Mouse (Mus musculus) liver, embryonic 12.5 days (tissue): ENCODE results near the gene Gkn3. TPM values are rescaled to one million over a fixed set of nuclear protein-coding genes. Genes with fewer than 3 reads are reported as not detected.

Experiments used
- ATAC-seq: fragments of 200-750 bp; cut with Nextera tagmentation; 2 replicates; pipeline ENCODE4 v1.8.0; 2017; ENCODE audit warnings: moderate number of reproducible peaks, mild to moderate bottlenecking, moderate library complexity
- H3K27ac ChIP-seq: fragments of 300-500 bp; sonication (generic); 2 replicates; pipeline ENCODE4 v1.5.1; 2016; ENCODE audit warnings: mild to moderate bottlenecking
- H3K27me3 ChIP-seq: fragments of 300-500 bp; sonication (generic); replicated peaks from 2 replicates; pipeline ENCODE4 v1.6.1; 2016; ENCODE audit warnings: mild to moderate bottlenecking, moderate library complexity
- H3K36me3 ChIP-seq: fragments of 300-500 bp; sonication (generic); 2 replicates; pipeline ENCODE4 v1.6.1; 2016; ENCODE audit warnings: mild to moderate bottlenecking, moderate library complexity
- H3K4me1 ChIP-seq: fragments of 300-500 bp; sonication (generic); 2 replicates; pipeline ENCODE4 v1.6.1; 2016
- H3K4me2 ChIP-seq: fragments of 300-500 bp; sonication (generic); 2 replicates; pipeline ENCODE4 v1.6.1; 2016; ENCODE audit warnings: mild to moderate bottlenecking, moderate library complexity
- H3K4me3 ChIP-seq: fragments of 300-500 bp; sonication (generic); 2 replicates; pipeline ENCODE4 v1.5.1; 2016; ENCODE audit warnings: mild to moderate bottlenecking, moderate library complexity
- H3K9ac ChIP-seq: fragments of 300-500 bp; sonication (generic); 2 replicates; pipeline ENCODE4 v1.6.1; 2016; ENCODE audit warnings: mild to moderate bottlenecking, moderate library complexity
- H3K9me3 ChIP-seq: fragments of 300-500 bp; sonication (generic); replicated peaks from 2 replicates; pipeline ENCODE4 v1.6.1; 2016; ENCODE audit warnings: mild to moderate bottlenecking, moderate library complexity
- WGBS: fragments of 180-500 bp; shearing (Covaris S2); methylation state at CpG from one replicate; pipeline ENCODE4 v1.1.7; 2016; ENCODE audit not compliant: insufficient replicate concordance; 5-methylcytosine and 5-hydroxymethylcytosine counted together
- polyA plus RNA-seq: library from polyadenylated mRNA; unstranded; fragments of >200 nt; fragmentation: Nextera tagmentation; extraction: Ambion mirVana; gene quantifications from 2 replicates; pipeline ENCODE4 v1.2.1, GENCODE M21; 2016

The Gkn3 gene
- polyA plus RNA-seq, 1 experiment from 2014 or later: not detected

DNA sequence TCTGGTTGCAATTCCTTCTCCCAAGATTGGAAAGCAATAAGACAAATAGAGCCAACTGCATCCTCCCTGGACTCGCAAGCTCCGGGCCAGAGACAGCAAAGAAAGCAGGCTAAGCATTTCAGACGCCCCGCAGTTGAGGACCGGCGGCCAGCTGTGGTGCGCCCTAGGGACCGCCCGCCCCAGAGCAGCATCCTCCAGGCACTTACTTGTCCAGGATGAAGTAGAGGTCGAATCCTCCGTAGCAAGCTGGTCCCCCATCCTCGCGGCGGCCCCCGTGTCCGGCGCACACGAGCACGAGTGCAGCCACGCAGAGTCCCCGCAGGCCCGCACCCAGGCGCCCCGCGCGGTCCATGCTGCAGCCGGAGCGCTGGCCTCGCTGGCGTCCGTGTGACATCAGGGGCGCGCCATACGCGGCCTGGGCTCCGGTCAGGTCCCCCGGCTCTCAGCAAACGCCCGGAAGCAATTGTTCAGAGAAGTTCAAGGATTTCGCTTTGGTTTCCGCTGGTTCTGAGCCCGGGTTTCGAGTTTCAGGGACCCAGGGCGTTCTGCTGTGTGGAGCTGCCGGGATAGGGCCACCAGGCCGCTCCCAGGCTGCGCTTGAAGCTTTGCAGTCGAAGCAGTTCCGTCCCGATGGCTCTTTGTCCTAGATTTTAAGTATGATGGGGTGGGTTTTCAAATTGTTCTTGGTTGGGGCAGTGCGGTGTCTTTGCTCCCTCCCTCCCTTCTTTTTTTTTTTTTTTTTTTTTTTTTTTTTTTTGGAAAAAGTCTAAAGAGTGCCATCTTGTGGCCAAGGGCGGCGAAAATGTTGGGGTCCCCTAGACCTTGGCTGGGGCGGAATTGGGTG lies 53.4 kb downstream of the Gkn3 start, which contains the start of gene Antxr1:
Gene Antxr1 (minus strand): TSS at position 731 of the 844 bp plus-strand sequence.
- 2% methylated on average over 54 of the region's 54 CpGs for WGBS
- H3K9ac ChIP-seq: peak within 1 kb of the TSS; percentile 49

DNA sequence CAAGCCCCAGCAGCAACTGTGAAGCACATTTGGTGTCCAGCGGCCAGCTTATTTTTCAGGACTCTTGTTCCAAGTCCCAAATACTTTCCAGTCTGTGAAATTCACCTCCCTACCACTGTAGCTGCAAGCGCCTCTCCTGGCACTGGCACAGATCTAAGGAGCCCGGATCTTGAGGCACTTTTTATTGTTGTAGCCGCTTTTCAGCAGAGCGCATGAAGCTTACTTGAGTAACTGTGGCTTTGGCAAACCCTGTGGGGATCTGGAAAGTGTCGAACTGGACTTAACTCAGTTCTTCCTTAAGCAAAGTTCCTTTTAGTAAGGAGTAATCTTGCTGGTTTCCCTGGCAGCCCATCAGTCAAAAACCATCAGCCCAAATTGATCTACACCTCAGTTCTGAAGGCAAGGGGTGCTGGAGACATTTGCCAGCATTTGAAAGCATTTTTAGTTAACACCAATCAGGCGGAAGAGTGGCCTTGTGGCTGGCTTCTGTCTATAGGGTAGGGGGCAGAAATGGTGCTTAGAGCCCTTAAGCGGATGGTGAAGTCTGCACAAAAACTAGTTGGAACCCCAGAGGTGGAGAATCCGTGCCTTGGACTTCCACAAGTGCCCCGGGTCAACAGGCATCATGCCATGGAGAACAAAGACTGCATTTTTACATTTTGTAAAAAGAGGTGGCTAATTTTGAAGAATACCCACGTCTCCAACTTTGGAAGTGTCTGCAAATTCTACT lies 54.2 kb downstream of the Gkn3 start:
- H3K9ac ChIP-seq: 0 out of 2 replicates have a peak overlapping the region, but pooled peaks have one; percentile 49
- WGBS: 25% methylated on average over 11 of the region's 11 CpGs
- peaks cover 45% of the 10 kb centered on the region for H3K27me3 ChIP-seq
- H3K4me2 ChIP-seq: peak overlapping the region; percentile 67
- H3K36me3 ChIP-seq: no peaks in the 10 kb centered on the region
- H3K27ac ChIP-seq: no peak overlapping the region
- peak overlapping the region; percentile 56 for H3K4me3 ChIP-seq
- no peaks in the 10 kb centered on the region for H3K4me1 ChIP-seq
- no peaks in the 10 kb centered on the region for H3K9me3 ChIP-seq
- ATAC-seq: no peak

More for the DNA sequence above, 53.4 kb downstream of the Gkn3 start, which contains the start of gene Antxr1:
- no peaks in the 10 kb centered on the region for H3K4me1 ChIP-seq
- H3K4me2 ChIP-seq: peak within 1 kb of the TSS; percentile 67
- ATAC-seq: no peak
- H3K4me3 ChIP-seq: peak within 1 kb of the TSS; percentile 56
- peaks cover 45% of the 10 kb centered on the region for H3K27me3 ChIP-seq
- H3K9me3 ChIP-seq: no peaks in the 10 kb centered on the region
- no peaks in the 10 kb centered on the region for H3K36me3 ChIP-seq
- H3K27ac ChIP-seq: peak within 1 kb of the TSS; percentile 42

Other genes starting within 250 kb of the Gkn3 start
- gene Antxr1, start 53.1 kb downstream of the Gkn3 start, polyA plus RNA-seq: 0.64 and 0.93 TPM in 2 replicates
- not detected in 2 replicates for gene Gkn1, start 38.0 kb downstream of the Gkn3 start, polyA plus RNA-seq
- gene Gkn2, start 15.6 kb downstream of the Gkn3 start, polyA plus RNA-seq: not detected in 2 replicates
- 0.32 and 0.35 TPM in 2 replicates for gene Bmp10, start 40.1 kb upstream of the Gkn3 start, polyA plus RNA-seq
- gene Arhgap25, start 144.3 kb upstream of the Gkn3 start, polyA plus RNA-seq: 5.2 and 5.4 TPM in 2 replicates
- gene Prokr1, start 201.8 kb upstream of the Gkn3 start, polyA plus RNA-seq: 4.3 and 4.8 TPM in 2 replicates